Mouse (Mus musculus) forebrain, embryonic 11.5 days (tissue): ENCODE data around the gene Trak1. TPM values are rescaled to one million over a fixed set of nuclear protein-coding genes. Genes with fewer than 3 reads are reported as not detected.
"Not testable (repeated sequence)": the region's sequence is repeated elsewhere in the genome, so short reads cannot be mapped to it uniquely, and the experiment has no call there.

Experiments used
- ATAC-seq: fragments of 200-750 bp; cut with Nextera tagmentation; replicated peaks from 2 replicates; pipeline ENCODE4 v1.8.0; 2017; ENCODE audit warnings: moderate TSS enrichment; ENCODE audit not compliant: low FRiP score
- DNase-seq: peaks from one replicate; pipeline ENCODE4 v3.0.0-alpha.2; 2017; ENCODE audit warnings: low spot score
- H3K27ac ChIP-seq: fragments of 300-500 bp; sonication (generic); 2 replicates; pipeline ENCODE4 v1.5.1; 2014; ENCODE audit warnings: low read depth, low read length
- H3K27me3 ChIP-seq: fragments of 300-500 bp; sonication (generic); 2 replicates; pipeline ENCODE4 v1.6.1; 2014; ENCODE audit warnings: mild to moderate bottlenecking, low read length, mixed read lengths; ENCODE audit not compliant: control insufficient read depth, insufficient read depth
- H3K36me3 ChIP-seq: fragments of 300-500 bp; sonication (generic); 2 replicates; pipeline ENCODE4 v1.6.1; 2014; ENCODE audit warnings: mild to moderate bottlenecking, low read length, moderate library complexity, mixed read lengths; ENCODE audit not compliant: control insufficient read depth, insufficient read depth
- H3K4me1 ChIP-seq: fragments of 300-500 bp; sonication (generic); replicated peaks from 2 replicates; pipeline ENCODE4 v1.6.1; 2014; ENCODE audit warnings: low read length, mixed read lengths; ENCODE audit not compliant: control insufficient read depth, insufficient read depth
- H3K4me2 ChIP-seq: fragments of 300-500 bp; sonication (generic); 2 replicates; pipeline ENCODE4 v1.6.1; 2014; ENCODE audit warnings: low read depth, mild to moderate bottlenecking, low read length, moderate library complexity, mixed read lengths; ENCODE audit not compliant: severe bottlenecking
- H3K4me3 ChIP-seq: fragments of 300-500 bp; sonication (generic); 2 replicates; pipeline ENCODE4 v1.5.1; 2014; ENCODE audit warnings: low read depth, low read length
- H3K9ac ChIP-seq: fragments of 300-500 bp; sonication (generic); 2 replicates; pipeline ENCODE4 v1.6.1; 2014; ENCODE audit warnings: low read length
- H3K9me3 ChIP-seq: fragments of 300-500 bp; sonication (generic); 2 replicates; pipeline ENCODE4 v1.6.1; 2016; ENCODE audit warnings: low read length, mixed read lengths; ENCODE audit not compliant: control insufficient read depth
- WGBS: fragments of 180-500 bp; shearing (Covaris S2); extraction: QIAGEN DNeasy Blood & Tissue Kit; methylation state at CpG from one replicate; pipeline ENCODE4 v1.1.7; 2014; 5-methylcytosine and 5-hydroxymethylcytosine counted together
- polyA plus RNA-seq: library from polyadenylated mRNA; unstranded; fragments of >200 nt; fragmentation: Nextera tagmentation; extraction: Ambion mirVana; gene quantifications from 2 replicates; pipeline ENCODE4 v1.2.1, GENCODE M21; 2014

Gene Trak1
- polyA plus RNA-seq, 1 experiment from 2014 or later = 33.5 TPM

DNA sequence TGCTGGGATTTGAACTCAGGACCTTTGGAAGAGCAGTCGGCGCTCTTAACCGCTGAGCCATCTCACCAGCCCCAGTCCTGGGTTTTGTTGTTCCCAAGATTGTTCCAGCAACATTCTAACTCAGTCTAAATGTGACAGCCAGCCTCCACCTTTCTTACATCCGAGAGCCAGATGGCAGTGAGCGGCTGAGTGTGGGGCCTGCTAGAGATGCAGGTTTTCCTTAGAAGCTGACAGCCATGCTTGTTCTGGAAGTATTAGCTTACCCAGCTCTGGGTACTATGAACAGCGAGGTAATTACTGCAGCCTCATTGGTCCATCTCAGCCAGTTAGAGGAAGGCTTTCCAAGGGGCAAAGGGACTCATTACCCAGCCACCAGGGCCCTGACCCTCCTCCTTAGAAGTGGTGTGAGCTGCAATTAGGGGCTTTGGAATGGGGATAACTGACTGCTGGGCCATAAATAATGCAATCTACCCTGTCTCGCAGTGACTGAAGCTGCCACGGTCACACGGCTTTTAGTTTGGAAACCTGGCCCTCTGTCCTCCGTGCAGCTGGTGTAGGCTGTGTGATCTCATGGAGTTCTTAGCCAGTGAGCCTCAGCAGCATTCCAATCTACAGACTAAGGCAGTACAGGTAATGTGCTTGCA is 22.1 kb downstream of the Trak1 start:
- ATAC-seq = peak; percentile 84
- peak; percentile 78 for DNase-seq

DNA sequence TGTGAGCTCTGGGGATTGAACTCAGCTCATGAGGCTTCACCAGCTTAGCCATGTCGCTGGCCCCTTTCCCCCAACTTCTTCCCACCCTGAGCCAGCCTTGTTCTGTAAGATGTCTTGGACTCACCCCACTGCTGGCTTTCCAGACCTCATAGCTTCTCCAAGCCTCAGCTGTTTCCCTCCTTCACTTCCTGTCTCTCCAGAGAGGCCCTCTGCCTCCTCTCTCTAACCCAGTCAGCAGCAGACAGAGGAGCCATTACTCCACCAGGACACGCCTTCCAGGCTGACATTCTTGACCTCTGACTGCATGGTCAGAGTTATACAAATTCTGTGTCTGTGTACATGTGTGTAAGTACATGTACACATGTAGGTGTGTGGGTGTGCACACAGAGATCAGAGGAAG is 23.1 kb downstream of the Trak1 start:
- no peak overlapping the region for H3K27ac ChIP-seq

More for the DNA sequence above, 22.1 kb downstream of the Trak1 start:
- Histone ChIP-seq H3K27me3 (no peaks in the 10 kb centered on the region), H3K9ac (peak overlapping the region; percentile 30; the same call in 1 of the 2 replicates), H3K27ac (peak overlapping the region; percentile 54), H3K4me3 (no peak overlapping the region), H3K4me2 (no peak overlapping the region), H3K9me3 (no peaks in the 10 kb centered on the region; the same call in 1 of the 2 replicates), H3K36me3 (peaks cover 2% of the 10 kb centered on the region; the same call in 1 of the 2 replicates), H3K4me1 (peaks cover 29% of the 10 kb centered on the region)
- 41% methylated on average over 10 of the region's 10 CpGs for WGBS

DNA sequence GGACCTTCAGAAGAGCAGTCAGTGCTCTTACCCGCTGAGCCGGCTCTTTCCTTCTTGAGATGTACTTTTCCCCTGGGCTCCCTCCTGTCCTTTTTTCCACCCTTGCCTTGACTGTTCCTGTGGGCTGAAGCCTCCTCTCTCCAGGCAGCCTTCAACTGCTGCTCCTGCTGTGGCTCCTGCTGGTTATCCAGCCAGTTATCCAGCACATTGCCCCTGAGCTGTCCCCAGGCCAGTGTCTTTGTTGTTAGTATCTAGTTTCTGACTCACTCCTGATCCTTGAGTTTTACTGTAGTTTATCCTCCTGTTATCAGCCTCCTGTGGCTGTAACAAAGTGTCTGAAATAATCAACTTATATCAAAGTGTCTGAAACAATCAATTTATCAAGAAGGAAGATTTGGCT is 23.8 kb downstream of the Trak1 start:
- no peak for DNase-seq
- peaks cover 13% of the 10 kb centered on the region for H3K4me1 ChIP-seq
- 93% methylated on average over 2 of the region's 2 CpGs for WGBS
- H3K9me3 ChIP-seq = no peaks in the 10 kb centered on the region; the same call in 1 of the 2 replicates
- no peak for ATAC-seq
- no peak overlapping the region for H3K4me3 ChIP-seq
- H3K9ac ChIP-seq = no peak overlapping the region
- no peak overlapping the region for H3K4me2 ChIP-seq
- peaks cover 2% of the 10 kb centered on the region; the same call in 1 of the 2 replicates for H3K36me3 ChIP-seq
- no peak overlapping the region for H3K27ac ChIP-seq
- H3K27me3 ChIP-seq = no peaks in the 10 kb centered on the region

More for the DNA sequence above, 23.1 kb downstream of the Trak1 start:
- 72% methylated on average over 2 of the region's 2 CpGs for WGBS
- DNase-seq (no peak), ATAC-seq (no peak)
- Histone ChIP-seq H3K4me3 (no peak overlapping the region), H3K9ac (no peak overlapping the region), H3K9me3 (no peaks in the 10 kb centered on the region; the same call in 1 of the 2 replicates), H3K36me3 (peaks cover 2% of the 10 kb centered on the region; the same call in 1 of the 2 replicates), H3K4me2 (no peak overlapping the region), H3K4me1 (peaks cover 19% of the 10 kb centered on the region), H3K27me3 (no peaks in the 10 kb centered on the region)

DNA sequence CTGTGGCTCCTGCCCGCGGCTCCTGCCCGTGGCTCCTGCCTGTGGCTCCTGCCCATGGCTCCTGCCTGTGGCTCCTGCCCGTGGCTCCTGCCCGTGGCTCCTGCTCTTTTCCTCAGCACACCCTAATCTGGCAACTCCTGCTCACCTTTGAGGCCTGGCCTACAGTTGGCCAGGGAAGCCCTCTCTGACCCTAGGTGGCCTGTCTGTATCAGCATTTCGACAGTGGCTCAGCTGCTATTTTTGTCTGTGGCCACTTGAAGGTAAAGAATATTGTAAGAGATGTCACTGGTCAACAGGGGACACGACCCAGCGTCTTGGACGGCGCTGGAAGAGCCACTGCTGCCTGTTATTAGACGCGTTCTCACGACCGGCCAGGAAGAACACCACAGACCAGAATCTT is 24.7 kb downstream of the Trak1 start:
- no peak overlapping the region for H3K27ac ChIP-seq
- WGBS = 95% methylated on average over 14 of the region's 14 CpGs

DNA sequence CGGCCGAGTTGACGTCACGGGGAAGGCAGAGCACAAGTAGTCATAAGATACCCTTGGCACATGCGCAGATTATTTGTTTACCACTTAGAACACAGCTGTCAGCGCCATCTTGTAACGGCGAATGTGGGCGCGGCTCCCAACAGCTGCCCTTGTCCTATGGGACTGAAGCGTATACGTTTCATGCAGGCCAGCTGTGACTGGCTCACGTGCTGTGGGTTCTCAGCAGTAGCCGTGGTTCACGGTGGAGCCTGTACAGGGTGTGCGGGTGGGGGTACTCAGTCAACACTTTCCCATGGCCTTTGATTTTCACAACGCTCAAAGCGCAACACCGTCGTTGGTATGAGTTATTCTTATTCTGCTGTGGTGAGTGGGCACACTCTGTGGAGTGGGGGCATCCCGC is 31.0 kb downstream of the Trak1 start:
- H3K27me3 ChIP-seq, H3K9me3 ChIP-seq, H3K36me3 ChIP-seq, H3K4me1 ChIP-seq, H3K27ac ChIP-seq, DNase-seq, H3K4me2 ChIP-seq, H3K4me3 ChIP-seq, ATAC-seq, H3K9ac ChIP-seq: not testable (repeated sequence)
- WGBS = 98% methylated on average over 16 of the region's 21 CpGs

More for the DNA sequence above, 24.7 kb downstream of the Trak1 start:
- H3K4me1 ChIP-seq = peaks cover 6% of the 10 kb centered on the region; the same call in 1 of the 2 replicates
- no peaks in the 10 kb centered on the region; the same call in 1 of the 2 replicates for H3K9me3 ChIP-seq
- no peak for DNase-seq
- no peak for ATAC-seq
- no peak overlapping the region for H3K4me3 ChIP-seq
- H3K27me3 ChIP-seq = no peaks in the 10 kb centered on the region
- H3K9ac ChIP-seq = no peak overlapping the region
- peaks cover 2% of the 10 kb centered on the region; the same call in 1 of the 2 replicates for H3K36me3 ChIP-seq
- no peak overlapping the region for H3K4me2 ChIP-seq

DNA sequence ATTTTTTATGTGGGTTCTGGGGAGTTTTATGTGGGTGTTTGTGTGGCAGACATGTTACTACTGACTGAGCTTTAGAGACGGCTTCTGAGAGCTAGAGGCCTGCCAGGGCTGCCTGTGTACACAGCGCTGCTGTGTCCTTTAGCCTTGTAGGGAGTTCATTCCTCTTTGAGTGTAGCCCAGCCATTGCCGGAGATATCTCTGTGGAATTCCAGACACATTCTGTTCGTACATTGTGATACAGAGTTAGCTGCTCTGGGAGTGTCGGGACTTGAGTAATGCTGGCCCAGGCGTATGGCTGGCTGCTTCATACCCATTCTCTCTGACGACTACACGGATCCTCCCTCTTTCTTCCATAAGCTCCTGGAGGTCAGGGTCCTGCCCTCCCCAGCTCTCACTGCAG is 31.9 kb downstream of the Trak1 start:
- Histone ChIP-seq H3K9me3 (no peaks in the 10 kb centered on the region), H3K9ac (peak overlapping the region; percentile 0; the same call in 1 of the 2 replicates), H3K36me3 (peaks cover 3% of the 10 kb centered on the region; the same call in 1 of the 2 replicates), H3K4me2 (no peak overlapping the region), H3K4me3 (no peak overlapping the region), H3K27ac (no peak overlapping the region), H3K4me1 (peaks cover 16% of the 10 kb centered on the region), H3K27me3 (no peaks in the 10 kb centered on the region)
- DNase-seq = no peak
- ATAC-seq = no peak
- 77% methylated on average over 8 of the region's 8 CpGs for WGBS

DNA sequence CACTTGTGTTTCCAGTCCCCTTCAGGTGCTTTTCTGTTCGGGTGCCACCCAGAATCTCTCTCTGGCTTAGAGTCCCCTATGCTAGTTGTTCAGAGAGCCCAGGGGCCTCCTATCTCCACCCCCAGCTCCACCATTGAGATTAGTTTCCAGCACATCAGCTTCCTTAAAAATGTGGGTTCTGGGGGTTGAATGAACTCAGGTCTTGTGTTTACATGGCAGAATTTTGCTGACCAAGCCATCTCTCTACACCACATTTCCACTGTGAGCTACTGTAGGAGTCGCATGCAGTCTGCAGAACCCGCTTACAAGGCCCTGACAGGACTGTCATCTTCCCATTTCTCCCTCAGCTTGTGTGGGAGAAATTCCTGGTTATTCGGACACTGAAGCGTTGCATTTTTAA is 32.8 kb downstream of the Trak1 start:
- 89% methylated on average over 5 of the region's 5 CpGs for WGBS
- H3K4me1 ChIP-seq = peaks cover 23% of the 10 kb centered on the region
- H3K27ac ChIP-seq = 0 out of 2 replicates have a peak overlapping the region, but pooled peaks have one; percentile 3

DNA sequence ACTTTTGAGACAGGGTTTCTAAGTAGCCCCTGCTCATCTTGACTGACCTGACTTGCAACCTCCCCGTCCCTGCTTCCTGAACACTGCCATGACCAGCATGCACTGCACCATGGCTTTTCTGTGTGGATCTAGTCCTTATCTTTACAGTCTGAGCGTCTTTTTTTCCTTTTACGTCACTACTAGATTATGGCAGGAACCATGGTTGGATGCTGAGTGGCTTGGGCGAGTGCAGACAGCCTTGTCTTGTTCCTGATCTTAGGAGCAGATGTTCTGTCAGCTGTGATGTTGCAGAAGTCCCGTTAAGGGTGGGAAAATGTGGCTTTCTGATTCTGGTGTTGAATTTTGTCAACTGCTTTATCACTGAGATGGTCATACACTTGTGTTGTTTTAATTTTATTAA is 34.1 kb downstream of the Trak1 start:
- DNase-seq (no peak), ATAC-seq (no peak)
- no peaks in the 10 kb centered on the region for H3K27me3 ChIP-seq
- peaks cover 31% of the 10 kb centered on the region for H3K4me1 ChIP-seq
- H3K9ac ChIP-seq = 0 out of 2 replicates have a peak overlapping the region, but pooled peaks have one; percentile 4
- H3K4me2 ChIP-seq = peak overlapping the region; percentile 26; the same call in 1 of the 2 replicates
- peak overlapping the region; percentile 94 for H3K27ac ChIP-seq
- H3K36me3 ChIP-seq = peaks cover 3% of the 10 kb centered on the region; the same call in 1 of the 2 replicates
- 22% methylated on average over 5 of the region's 5 CpGs for WGBS
- H3K9me3 ChIP-seq = no peaks in the 10 kb centered on the region
- H3K4me3 ChIP-seq = no peak overlapping the region

More for the DNA sequence above, 32.8 kb downstream of the Trak1 start:
- no peak overlapping the region for H3K9ac ChIP-seq
- no peaks in the 10 kb centered on the region for H3K27me3 ChIP-seq
- ATAC-seq (no peak), DNase-seq (no peak)
- H3K9me3 ChIP-seq = no peaks in the 10 kb centered on the region
- no peak overlapping the region for H3K4me3 ChIP-seq
- peaks cover 3% of the 10 kb centered on the region; the same call in 1 of the 2 replicates for H3K36me3 ChIP-seq
- no peak overlapping the region for H3K4me2 ChIP-seq
